Mouse (Mus musculus) ovary, postnatal 36 days (tissue): ENCODE measurements around the gene Fgf8.

Experiments used
- DNase-seq: peaks from one replicate; pipeline ENCODE4 v3.0.0; 2022; ENCODE audit warnings: low spot score, mixed read lengths

Gene Fgf8

GRCm38 (mm10) chr19:45742218-45742983 is at the start of gene Fgf8:
Fgf8 (minus strand) TSS chr19:45742915.
- no peak for DNase-seq

GRCm38 (mm10) chr19:45792404-45792803 is 49.7 kb upstream of the Fgf8 start:
- DNase-seq: no peak

- no peak for DNase-seq
Observed at GRCm38 (mm10) chr19:45789888-45790874, 47.5 kb upstream of the Fgf8 start.

GRCm38 (mm10) chr19:45789365-45789764 is 46.6 kb upstream of the Fgf8 start:
- DNase-seq: no peak

GRCm38 (mm10) chr19:45788337-45788736 is 45.6 kb upstream of the Fgf8 start:
- no peak for DNase-seq

GRCm38 (mm10) chr19:45787450-45787849 is 44.7 kb upstream of the Fgf8 start:
- DNase-seq: no peak

- DNase-seq: no peak
Observed at GRCm38 (mm10) chr19:45785470-45785869, 42.8 kb upstream of the Fgf8 start.

- DNase-seq: no peak
Observed at GRCm38 (mm10) chr19:45783933-45784576, 41.3 kb upstream of the Fgf8 start.

- DNase-seq: peak; percentile 97
Observed at GRCm38 (mm10) chr19:45783181-45783932, 40.6 kb upstream of the Fgf8 start, which contains the start of gene Mgea5. Mgea5 (minus strand) TSS chr19:45783837.

- peak; percentile 74 for DNase-seq
Observed at GRCm38 (mm10) chr19:45782315-45783001, 39.7 kb upstream of the Fgf8 start.

- no peak for DNase-seq
Observed at GRCm38 (mm10) chr19:45781676-45782075, 39.0 kb upstream of the Fgf8 start.

- no peak for DNase-seq
Observed at GRCm38 (mm10) chr19:45780350-45780915, 37.7 kb upstream of the Fgf8 start.

GRCm38 (mm10) chr19:45775486-45775885 is 32.8 kb upstream of the Fgf8 start:
- no peak for DNase-seq

GRCm38 (mm10) chr19:45771501-45771900 is 28.8 kb upstream of the Fgf8 start:
- no peak for DNase-seq

GRCm38 (mm10) chr19:45760810-45761209 is 18.1 kb upstream of the Fgf8 start:
- no peak for DNase-seq

GRCm38 (mm10) chr19:45758671-45759070 is 16.0 kb upstream of the Fgf8 start:
- no peak for DNase-seq

GRCm38 (mm10) chr19:45753551-45753950 is 10.8 kb upstream of the Fgf8 start:
- no peak for DNase-seq

GRCm38 (mm10) chr19:45751881-45752280 is 9.2 kb upstream of the Fgf8 start:
- DNase-seq: no peak

- DNase-seq: peak; percentile 85
Observed at GRCm38 (mm10) chr19:45749243-45750043, 6.7 kb upstream of the Fgf8 start, which contains the start of gene Npm3. Npm3 (minus strand) TSS chr19:45749591.
